Mouse (Mus musculus) lung, postnatal 25 days (tissue): ENCODE data around the gene Tmem54.

ENCODE experiments used
- DNase-seq: peaks from one replicate; pipeline ENCODE4 v3.0.0; 2022; ENCODE audit warnings: low spot score

Gene Tmem54

DNA sequence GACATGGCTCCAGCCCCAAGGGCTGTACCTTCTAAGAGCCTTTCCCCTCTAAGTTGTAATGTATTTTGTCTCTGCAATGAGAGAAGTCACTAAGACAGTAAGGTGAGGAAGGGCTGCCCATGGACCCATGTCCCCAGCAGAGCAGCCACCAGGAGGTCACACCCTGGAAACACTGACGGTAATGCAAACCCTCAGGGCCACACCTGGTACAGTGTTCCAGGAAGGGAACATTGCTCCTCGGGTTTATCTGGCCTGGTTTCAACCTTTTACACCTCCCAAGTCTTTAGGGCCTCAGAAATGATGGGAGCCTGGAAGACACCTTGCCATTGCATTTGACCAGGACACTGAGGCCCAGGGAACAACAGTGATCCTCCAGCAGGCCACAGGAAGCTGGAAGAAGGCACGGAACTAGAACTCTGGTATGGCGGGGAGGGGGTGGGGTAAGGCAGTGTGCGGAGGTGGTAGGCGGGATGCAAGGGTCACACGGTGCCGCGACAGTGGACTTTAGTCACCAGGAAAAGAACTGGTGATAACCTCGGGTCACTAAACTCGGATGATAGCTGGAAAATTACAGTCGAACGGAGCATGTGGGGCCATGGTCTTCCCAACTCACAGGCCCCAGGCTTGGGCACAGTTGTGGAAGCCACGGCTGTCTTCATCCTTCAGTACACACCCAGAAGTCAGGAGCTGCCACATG is 3.1 kb upstream of the Tmem54 start:
- no peak for DNase-seq

DNA sequence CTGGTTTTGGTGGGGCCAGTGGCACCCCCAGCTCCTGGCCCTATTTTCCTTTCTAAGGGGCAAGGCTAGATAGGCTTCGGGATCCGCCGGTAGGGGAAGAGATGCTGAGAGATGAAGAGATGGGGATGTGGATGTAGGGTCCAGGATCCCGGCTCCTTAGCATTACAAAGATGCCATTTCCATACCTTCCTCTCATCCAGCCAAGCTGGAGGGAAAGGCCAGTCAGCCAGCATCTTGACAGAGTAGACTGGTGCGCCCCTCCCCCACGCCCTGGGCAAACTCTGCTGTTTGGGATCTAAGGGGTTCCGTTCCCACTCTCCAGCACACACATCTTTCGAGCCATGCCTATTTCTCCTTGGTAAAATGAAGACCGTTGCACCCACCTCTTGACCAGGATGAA is 725 bp downstream of the Tmem54 start:
- no peak for DNase-seq

DNA sequence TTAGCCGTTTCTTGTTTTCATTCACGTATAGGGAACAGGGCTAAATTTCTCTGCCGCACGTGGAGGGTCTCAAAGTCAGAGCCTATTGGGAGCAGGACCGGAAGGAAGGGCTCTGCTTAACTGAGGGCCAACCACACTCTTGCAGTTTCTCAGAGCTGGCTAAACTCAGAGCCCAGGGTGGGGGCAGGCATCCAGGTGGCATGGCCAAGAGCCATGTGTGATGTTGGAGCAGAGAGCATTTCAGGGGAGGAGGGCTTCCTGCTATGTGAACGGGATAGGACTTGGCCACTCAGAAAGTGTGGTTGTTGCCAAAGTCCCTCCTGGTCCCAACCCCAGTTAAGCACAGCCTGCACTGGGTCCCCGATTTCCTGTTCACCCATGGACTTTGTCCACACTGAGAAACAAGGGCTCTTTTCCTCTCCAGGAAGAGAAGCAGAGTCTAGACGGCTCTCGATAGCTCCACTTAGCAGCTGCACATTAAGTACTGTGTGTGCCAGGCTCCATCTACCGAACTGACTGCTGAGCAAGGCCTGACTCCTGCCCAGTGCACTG is 2.1 kb downstream of the Tmem54 start:
- DNase-seq = no peak

DNA sequence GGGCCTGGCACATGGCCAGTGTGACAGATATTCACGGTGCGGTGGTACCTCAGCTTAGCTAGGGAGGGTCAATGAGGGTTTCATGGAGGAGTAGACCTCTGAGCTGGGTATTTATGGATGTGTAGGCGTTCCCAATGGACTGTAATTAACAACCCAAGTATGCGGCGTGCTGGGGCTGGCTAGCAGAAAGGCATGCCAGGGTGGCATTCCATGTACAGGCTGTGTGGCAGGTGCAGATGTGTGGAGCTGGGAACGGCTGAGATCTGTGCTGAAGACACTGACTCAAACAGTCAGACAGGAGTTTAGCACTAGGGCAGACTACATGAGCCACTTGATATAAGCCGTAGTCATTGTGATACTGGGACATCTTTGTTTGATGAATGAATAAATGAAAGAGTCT is 3.3 kb downstream of the Tmem54 start:
- DNase-seq = no peak

DNA sequence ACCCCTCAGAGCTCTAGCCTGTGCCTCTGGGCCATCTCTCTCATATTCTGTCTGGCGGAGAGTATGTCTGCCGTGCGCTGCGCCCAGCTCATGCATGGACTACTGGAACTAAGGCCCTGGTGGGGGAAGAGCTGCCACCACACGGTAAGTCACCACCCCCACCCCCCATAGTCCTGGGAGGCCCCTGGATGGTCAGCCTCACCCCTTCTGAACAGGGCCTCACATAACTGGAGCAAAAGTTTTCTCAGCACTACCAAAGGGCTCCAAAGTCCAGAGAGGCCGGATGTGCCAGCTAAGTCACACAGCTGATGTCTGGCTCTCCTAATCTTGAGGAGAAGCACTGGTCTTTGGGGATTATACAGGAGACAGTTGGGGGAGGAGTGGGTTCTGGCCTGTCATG is 5.5 kb downstream of the Tmem54 start:
- DNase-seq = no peak

DNA sequence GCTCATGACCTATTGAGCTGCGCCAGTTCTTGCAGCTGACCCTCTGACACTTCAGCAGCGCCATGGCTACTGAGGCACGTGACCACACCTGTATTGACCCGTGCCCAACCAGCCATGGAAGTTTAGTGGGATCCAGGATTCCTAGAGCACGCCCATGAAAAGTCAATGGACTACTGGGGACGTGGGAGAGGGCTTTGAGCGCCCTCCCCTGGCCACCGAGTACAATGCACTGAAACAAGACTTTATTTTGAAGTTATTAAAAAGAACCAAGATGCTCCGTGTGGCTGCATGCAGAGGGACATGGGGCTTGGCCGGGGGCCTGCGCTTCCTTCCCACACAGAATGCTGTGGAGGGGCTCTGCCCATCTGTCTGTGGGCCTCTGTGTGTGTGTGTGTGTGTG is 6.0 kb downstream of the Tmem54 start:
- DNase-seq = no peak

DNA sequence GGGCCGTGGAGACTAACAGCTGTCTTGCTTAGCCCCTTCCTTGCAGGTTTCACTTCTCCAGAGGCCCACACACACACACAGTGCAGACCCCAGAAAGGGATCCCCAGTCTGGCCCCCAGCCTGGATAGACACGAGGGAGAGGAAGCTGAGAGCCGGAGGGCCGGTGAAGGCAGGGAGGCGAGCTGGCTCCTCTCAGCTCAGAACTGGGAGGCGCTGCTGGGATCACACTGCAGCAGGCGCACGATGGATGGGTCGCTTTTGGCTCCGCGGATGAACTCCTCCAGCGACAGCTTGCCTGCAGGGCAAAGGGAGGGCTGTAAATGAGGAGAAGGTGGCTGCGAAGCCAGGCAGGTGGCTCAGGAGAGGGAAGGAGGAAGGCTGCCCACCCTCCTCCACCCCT is 6.9 kb downstream of the Tmem54 start:
- DNase-seq = no peak

DNA sequence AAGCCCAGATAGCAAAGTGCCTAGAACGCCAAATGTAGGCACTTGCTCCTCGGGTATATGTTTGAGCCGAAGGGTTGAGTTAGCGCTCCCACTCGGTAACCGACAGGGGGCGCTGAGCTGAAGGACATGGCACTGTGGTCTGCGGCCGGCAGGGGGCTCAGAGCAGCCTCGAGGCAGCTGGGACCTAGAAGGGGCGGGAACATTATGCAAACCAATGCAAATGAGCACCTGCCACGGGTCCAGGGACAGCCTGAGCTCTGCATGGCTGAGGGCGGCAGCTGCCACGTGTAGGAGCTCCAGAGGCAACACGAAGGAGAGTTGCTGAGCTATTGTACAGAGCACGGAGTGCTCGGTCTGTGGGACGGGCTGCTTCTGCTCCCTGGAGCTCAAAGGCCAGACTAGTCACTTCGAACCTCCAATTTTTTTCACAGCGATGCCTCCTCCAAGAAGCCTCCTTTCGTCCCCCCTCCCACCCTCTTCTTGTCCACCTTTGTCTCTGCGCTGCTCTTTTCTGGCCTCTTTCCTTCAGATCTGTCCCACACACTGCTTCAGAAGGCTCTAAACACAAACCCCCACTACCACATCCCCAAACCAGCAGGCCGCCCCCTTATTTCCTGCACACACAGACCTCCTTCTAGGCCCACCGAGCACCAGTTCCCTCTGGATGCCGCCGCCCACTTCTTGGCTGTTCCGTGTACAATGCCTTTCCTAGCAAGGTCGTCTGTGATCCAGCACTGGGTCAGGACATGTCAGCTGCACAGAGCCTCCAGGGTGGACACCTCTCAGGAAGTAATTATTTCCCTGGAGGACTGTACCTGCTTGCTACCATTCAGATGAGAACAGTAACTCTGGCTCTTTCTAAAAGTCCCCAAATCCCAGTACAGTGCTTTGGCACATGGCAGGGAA is 8.0 kb downstream of the Tmem54 start:
- no peak for DNase-seq

DNA sequence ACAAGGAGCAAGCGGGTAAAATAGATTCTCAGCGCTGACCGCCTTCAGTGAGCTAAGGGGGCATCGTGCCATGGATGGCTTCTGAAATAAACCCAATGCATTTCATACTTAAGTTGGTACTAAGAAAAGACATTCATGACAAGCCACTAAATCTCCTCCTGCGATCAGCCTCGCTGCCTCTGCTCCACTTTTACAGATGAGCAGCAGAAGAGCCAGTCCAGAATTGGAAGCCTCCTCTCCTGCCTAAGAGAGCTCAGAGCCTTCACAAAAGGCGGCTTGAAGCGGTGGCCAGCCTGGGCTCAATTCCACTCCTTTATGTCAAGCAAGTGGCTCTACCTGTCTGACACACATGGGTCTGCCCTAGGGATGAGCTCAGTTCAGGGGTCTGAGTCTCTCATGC is 11.4 kb downstream of the Tmem54 start:
- no peak for DNase-seq

DNA sequence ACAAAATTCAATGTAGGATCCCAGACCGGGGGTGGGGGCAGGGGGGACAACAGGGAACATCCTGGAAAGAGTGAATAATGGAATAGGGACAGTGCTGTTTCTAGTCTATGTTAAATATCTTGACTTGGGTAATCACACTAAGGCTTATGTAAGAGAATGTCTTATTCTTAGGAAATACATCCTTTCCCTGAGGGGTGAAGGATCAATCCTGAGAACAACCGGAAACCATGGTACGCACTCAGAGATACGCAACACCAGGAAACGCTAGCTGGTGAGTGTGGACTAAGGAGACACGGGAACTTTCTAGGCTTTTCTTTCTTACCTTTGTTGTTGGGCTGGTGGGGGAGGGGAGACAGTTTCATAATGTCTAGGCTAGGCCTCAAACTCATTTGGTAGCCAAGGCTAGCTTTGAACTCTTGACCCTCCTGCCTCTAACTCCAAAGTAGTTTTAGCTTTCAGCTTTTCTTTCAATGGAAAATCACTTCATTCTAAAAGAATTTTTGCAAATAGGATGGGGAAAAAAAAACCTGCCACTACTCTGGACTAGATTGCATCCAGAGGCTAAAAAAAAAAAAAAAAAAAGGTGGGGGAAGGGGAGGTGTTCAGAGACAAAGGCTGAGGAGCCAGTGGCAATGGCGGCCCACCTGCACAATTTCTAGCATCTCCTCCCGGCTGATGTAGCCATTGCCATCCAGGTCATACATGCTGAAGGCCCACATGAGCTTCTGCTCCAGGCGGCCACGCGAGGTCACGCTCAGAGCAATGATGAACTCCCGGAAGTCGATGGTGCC is 12.6 kb downstream of the Tmem54 start:
- no peak for DNase-seq

DNA sequence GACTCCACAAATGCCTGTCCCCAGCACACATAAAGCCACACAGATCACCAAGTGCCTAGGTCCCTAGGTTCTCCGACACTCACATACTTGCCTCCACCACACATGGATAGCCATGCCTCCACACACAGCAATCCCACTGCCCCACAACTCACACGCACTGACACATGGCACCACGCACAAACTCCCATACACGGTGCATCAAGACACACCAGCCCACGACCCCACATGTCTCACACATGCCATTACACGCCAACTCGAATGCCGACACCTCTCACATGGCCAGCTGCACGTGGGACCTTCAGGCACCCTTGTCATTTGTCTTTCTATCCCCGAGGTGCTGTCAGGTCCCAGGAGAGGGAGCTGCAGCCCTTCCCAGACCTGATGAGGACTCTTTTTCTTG is 14.4 kb downstream of the Tmem54 start:
- DNase-seq = no peak

DNA sequence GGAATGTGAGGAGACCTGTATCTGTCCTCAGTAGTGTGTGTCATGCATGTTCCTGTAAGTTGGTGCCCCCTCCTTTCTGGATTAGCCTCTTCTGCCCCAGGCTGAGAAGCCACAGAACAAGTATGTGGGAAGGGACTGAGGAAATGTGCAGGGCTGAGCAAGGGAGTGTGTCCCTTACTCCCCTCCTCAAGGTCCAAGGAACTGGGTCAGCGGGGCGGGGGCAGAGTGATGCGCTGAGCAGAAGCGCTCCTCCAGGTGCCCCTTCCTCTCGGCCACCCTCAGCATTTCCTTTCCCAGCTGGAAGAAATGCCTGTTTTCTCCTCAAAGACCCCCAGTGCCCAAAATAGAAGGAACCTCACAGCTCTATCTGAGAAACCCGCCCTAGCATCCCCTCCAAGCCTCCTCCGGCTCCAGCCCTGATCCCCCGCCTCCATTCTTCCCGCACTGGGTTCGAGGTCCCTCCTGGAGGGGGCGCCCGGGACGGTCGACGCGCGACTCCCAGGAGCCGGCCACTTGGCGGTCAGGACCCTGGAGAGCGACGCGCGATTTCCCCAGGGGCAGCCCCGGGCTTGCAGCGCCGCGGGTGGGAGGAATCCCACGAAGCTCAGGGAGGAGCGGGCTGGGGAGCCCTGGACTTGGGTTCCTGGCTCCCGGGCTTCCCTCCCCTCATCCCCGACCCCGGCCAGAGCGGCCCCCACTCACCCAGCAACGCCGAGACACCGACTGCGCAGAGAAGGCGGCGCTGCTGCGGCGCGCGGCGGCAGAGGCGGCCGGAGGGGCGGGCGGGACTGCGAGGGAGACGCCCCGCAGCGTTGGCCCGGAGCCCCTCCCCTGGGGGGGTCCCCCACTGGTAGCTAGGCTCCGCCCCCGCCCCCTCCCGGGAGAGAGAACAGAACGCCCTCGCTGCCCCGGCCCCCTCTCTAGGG is 15.4 kb downstream of the Tmem54 start:
- peak; percentile 58 for DNase-seq

DNA sequence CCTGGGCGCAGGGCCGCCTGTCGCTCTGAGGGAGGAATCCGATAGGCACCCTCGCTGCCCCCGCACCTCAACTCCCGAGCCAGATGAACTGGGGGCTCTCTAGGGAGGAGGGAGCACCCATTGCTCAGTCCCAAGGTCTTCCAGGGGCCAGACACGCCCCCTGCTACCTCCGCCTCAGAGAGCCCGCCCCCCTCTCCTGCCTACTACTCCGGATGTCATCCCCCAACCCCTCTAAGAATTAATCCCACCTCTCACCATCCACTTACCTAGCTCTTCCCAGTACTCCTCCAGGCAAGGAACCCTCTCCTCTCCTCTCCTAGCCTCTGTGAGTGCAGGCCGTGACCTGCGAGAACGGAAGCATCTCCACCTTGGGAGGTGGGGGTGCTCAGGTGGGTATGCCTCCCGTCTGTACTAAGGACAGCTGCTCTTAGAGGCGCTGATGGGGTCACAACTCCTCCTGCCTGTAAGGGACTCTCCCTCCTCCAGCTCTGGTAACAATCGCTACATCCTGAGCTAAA is 16.3 kb downstream of the Tmem54 start, which contains the start of gene Hpca:
Gene Hpca (minus strand): TSS at position 468 of the 518 bp plus-strand sequence.
- DNase-seq = no peak

DNA sequence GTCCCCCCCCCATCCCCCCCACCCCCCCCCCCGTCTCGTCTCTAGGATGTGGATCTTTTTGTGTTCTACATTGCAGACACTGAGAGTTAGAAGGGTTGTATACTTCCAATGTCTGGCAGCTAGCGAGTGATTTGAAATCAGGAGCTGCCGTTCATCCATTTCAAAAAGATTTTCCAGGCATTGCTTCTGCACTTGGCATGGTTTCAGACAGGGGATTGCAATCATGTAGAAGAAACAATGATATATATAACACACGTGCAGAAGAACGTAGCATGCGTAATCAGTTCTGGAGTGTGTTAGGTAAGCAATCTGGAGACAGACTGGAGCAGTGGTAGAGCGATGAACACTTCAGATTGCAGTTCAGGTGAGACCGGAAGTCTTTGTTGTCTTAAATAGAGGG is 16.8 kb downstream of the Tmem54 start:
- DNase-seq = no peak

DNA sequence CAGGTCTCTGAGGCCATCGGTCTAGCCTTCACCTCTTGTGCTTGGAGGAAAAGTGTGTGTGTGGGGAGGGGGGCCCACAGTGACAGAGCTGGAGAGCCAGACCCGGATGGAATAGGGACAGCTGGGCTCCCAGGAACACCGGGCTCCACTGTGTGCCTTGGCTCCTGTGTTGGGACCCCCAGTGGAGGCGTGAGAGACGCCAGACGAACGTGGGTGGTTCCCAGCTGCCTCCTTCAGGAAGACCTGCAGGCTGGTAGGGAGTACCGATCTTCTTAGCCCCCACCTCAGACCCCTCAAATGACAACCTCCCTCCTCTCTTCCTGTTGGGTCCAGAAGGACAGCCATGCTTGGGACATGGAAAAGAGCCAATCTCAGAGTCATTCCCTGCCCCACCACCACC is 17.4 kb downstream of the Tmem54 start:
- DNase-seq = no peak

DNA sequence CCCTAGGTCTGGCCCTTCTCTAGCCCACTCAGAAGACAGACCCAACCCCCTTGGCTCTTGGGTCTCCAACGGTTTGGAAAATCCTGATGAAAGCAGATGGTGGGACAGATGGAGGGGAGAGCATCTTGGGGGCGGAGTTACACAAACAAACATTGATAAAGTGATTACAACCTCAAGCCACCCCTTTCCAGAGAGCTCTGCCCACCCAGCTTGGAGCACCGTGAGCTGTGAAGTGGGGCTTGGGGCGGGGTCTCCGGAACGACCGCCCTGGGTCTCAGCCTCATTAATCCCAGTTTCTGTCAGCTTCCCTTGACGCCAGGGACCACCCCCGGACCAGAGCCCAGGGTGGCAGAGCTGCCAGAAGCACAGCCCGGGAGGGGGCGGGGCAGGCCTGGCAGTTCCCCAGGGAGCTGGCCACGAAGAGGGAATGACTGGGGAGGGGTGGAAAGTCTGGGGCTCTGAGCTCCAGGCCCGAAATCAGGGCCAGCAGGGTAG is 19.4 kb downstream of the Tmem54 start:
- no peak for DNase-seq

DNA sequence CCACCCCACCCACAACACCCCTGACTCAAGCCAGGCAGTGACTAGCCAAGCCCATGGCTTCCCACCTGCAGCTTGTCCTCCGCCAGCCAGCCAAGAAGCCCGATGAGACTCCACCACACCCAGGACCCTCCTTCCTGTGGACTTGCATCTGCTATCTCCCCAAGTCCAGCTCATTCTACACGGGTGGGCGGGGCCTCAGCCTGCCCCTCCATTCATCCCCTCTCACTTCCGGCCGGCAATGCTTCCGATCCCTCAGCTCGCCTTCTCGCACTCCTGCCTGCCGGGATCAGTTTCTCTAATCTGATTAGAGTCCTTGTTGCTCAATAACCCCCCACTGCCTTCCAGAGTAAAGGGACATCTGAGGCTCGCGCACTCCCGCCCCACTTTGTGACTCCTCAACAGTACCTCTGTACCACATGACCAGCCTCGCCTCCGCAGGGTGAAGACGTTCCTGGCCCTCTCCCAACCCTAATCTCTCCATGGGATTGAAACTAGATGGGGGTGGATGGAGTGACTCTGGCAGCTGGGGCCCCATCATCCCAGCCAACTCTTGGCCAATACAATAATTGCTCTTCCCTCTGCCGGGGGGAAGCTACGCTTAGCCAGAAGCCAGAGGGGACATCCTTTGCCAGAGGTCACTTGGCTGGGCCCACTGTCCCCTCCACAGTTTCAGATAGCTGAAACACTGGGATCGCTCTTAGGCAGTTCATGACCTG is 20.5 kb downstream of the Tmem54 start:
- peak; percentile 25 for DNase-seq

DNA sequence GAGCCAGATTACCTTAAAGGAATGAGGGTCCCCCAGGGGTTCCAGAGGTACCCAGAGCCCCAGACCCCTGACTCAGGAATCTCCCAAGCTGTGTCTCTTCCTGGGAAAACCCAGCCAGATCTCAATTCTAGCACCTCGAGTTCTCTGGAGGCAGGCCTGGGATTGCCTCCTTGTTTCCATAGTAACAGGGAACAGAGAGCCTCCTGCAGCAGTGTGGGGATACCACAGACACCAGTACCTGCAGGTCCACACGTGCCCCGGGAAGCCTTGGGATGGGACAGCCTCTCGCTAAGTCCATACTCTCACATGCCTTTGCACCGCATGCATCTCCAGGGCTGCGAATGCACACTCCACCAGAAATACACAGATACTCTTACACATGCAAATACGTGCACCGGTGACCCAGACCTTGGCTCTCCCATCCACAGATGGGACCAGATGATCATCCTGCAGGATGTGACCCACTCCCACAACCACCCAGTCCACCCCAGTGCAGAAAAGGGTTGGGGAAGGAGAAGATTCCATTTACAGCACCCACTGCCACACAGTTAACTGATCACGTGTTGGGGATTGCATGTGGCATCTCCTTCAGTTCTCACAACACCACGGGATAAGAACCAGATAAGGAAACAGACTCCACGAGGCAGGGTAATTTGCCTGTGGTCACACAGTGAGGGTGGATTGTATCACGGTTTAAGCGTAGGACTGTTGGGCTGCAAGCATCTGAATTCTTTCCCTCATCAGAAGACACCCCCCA is 23.4 kb downstream of the Tmem54 start:
- DNase-seq = no peak

DNA sequence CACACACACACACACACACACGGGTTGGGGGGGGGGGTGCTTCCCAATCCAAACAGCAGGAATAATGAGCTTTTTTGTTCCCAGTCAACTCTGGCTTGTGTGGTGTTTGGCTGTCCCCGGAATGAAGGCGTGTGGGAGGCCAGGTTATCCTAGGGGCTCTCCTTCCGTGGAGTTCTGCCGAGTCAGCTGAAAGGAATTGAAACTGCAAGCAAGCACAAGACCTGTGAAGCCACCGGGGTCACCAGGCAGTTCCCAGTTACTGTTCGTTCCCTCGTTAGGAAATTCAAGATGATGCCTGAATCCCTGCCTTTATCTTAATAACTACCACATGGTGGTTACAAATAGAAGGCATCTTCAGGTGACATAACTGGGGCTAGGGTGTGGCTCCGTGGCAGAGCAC is 24.0 kb downstream of the Tmem54 start:
- no peak for DNase-seq
